Mouse (Mus musculus): ENCODE results near the gene 2610528A11Rik. TPM values are rescaled to one million over a fixed set of nuclear protein-coding genes. Genes with fewer than 3 reads are reported as not detected.

Gene 2610528A11Rik
- polyA plus RNA-seq, 1 experiment, result 3.6 TPM

- 65% methylated on average over 4 of the region's 4 CpGs for WGBS
These were observed 18.3 kb downstream of the 2610528A11Rik start for GRCm38 (mm10) chr14:37095556-37095955.

GRCm38 (mm10) chr14:37094436-37094835 lies 19.4 kb downstream of the 2610528A11Rik start:
- Histone ChIP-seq H3K4me3 (ENCODE audit: low read depth, low read length) (no peak overlapping the region), H3K27me3 (ENCODE audit: control insufficient read depth, insufficient read depth, low read length) (peaks cover 6% of the 10 kb centered on the region; the same call in 1 of the 2 replicates), H3K27ac (ENCODE audit: insufficient read depth, low read depth, low read length) (no peak overlapping the region), H3K36me3 (ENCODE audit: control insufficient read depth, insufficient read depth, low read length) (no peaks in the 10 kb centered on the region), H3K4me1 (ENCODE audit: control insufficient read depth, insufficient read depth, insufficient read length, low read length) (peaks cover 3% of the 10 kb centered on the region; the same call in 1 of the 2 replicates)
- WGBS, result 74% methylated on average over 6 of the region's 6 CpGs
- TF ChIP-seq POLR2A (IDR thresholded peaks at IDR 0.05; ENCODE audit: low read depth, low read length) (no peak), CTCF (IDR thresholded peaks at IDR 0.05; ENCODE audit: extremely low read depth, insufficient read length, insufficient replicate concordance, low read depth, low read length) (no peak)

More at GRCm38 (mm10) chr14:37095556-37095955, 18.3 kb downstream of the 2610528A11Rik start:
- TF ChIP-seq POLR2A (IDR thresholded peaks at IDR 0.05; ENCODE audit: low read depth, low read length), result no peak
- Histone ChIP-seq H3K4me3 (ENCODE audit: low read depth, low read length) (no peak overlapping the region), H3K27ac (ENCODE audit: insufficient read depth, low read depth, low read length) (no peak overlapping the region), H3K27me3 (ENCODE audit: control insufficient read depth, insufficient read depth, low read length) (peaks cover 6% of the 10 kb centered on the region; the same call in 1 of the 2 replicates), H3K36me3 (ENCODE audit: control insufficient read depth, insufficient read depth, low read length) (no peaks in the 10 kb centered on the region), H3K4me1 (ENCODE audit: control insufficient read depth, insufficient read depth, insufficient read length, low read length) (peaks cover 3% of the 10 kb centered on the region; the same call in 1 of the 2 replicates)

- Histone ChIP-seq H3K4me3 (ENCODE audit: low read depth, low read length) (no peak overlapping the region), H3K27me3 (ENCODE audit: control insufficient read depth, insufficient read depth, low read length) (no peaks in the 10 kb centered on the region), H3K27ac (ENCODE audit: insufficient read depth, low read depth, low read length) (no peak overlapping the region), H3K4me1 (ENCODE audit: control insufficient read depth, insufficient read depth, insufficient read length, low read length) (no peaks in the 10 kb centered on the region), H3K36me3 (ENCODE audit: control insufficient read depth, insufficient read depth, low read length) (no peaks in the 10 kb centered on the region)
- WGBS, result 35% methylated on average over 4 of the region's 4 CpGs
- TF ChIP-seq CTCF (IDR thresholded peaks at IDR 0.05; ENCODE audit: extremely low read depth, insufficient read length, insufficient replicate concordance, low read depth, low read length) (no peak), POLR2A (IDR thresholded peaks at IDR 0.05; ENCODE audit: low read depth, low read length) (no peak)
These were observed 30.1 kb downstream of the 2610528A11Rik start for GRCm38 (mm10) chr14:37083755-37084154.

GRCm38 (mm10) chr14:37080724-37081123 lies 33.1 kb downstream of the 2610528A11Rik start:
- Histone ChIP-seq H3K27me3 (ENCODE audit: control insufficient read depth, insufficient read depth, low read length) (no peaks in the 10 kb centered on the region), H3K36me3 (ENCODE audit: control insufficient read depth, insufficient read depth, low read length) (no peaks in the 10 kb centered on the region), H3K27ac (ENCODE audit: insufficient read depth, low read depth, low read length) (no peak overlapping the region), H3K4me3 (ENCODE audit: low read depth, low read length) (no peak overlapping the region), H3K4me1 (ENCODE audit: control insufficient read depth, insufficient read depth, insufficient read length, low read length) (no peaks in the 10 kb centered on the region)
- TF ChIP-seq POLR2A (IDR thresholded peaks at IDR 0.05; ENCODE audit: low read depth, low read length) (no peak), CTCF (IDR thresholded peaks at IDR 0.05; ENCODE audit: extremely low read depth, insufficient read length, insufficient replicate concordance, low read depth, low read length) (no peak)
- 85% methylated on average over 1 of the region's 1 CpGs for WGBS

GRCm38 (mm10) chr14:37068516-37068915 lies 45.3 kb downstream of the 2610528A11Rik start:
- Histone ChIP-seq H3K4me1 (ENCODE audit: control insufficient read depth, insufficient read depth, insufficient read length, low read length) (no peaks in the 10 kb centered on the region), H3K27me3 (ENCODE audit: control insufficient read depth, insufficient read depth, low read length) (no peaks in the 10 kb centered on the region), H3K4me3 (ENCODE audit: low read depth, low read length) (no peak overlapping the region), H3K36me3 (ENCODE audit: control insufficient read depth, insufficient read depth, low read length) (no peaks in the 10 kb centered on the region), H3K27ac (ENCODE audit: insufficient read depth, low read depth, low read length) (no peak overlapping the region)
- TF ChIP-seq POLR2A (IDR thresholded peaks at IDR 0.05; ENCODE audit: low read depth, low read length), result no peak
- no peak for TF ChIP-seq CTCF (IDR thresholded peaks at IDR 0.05; ENCODE audit: extremely low read depth, insufficient read length, insufficient replicate concordance, low read depth, low read length)
- 20% methylated on average over 9 of the region's 9 CpGs for WGBS

- H3K36me3 ChIP-seq (ENCODE audit: control insufficient read depth, insufficient read depth, low read length), result no peaks in the 10 kb centered on the region
- no peak within 1 kb of the TSS for H3K4me3 ChIP-seq (ENCODE audit: low read depth, low read length)
- H3K4me1 ChIP-seq (ENCODE audit: control insufficient read depth, insufficient read depth, insufficient read length, low read length), result no peaks in the 10 kb centered on the region
- H3K27me3 ChIP-seq (ENCODE audit: control insufficient read depth, insufficient read depth, low read length), result no peaks in the 10 kb centered on the region
- 69% methylated on average over 5 of the region's 5 CpGs for WGBS
- H3K27ac ChIP-seq (ENCODE audit: insufficient read depth, low read depth, low read length), result no peak within 1 kb of the TSS
- TF ChIP-seq CTCF (IDR thresholded peaks at IDR 0.05; ENCODE audit: extremely low read depth, insufficient read length, insufficient replicate concordance, low read depth, low read length), result no peak
- no peak for TF ChIP-seq POLR2A (IDR thresholded peaks at IDR 0.05; ENCODE audit: low read depth, low read length)
These were observed 46.2 kb downstream of the 2610528A11Rik start, which contains the start of gene Lrit2 for GRCm38 (mm10) chr14:37067629-37068028. Gene Lrit2 (plus strand): TSS chr14:37067929.

GRCm38 (mm10) chr14:37066636-37067035 lies 47.2 kb downstream of the 2610528A11Rik start:
- Histone ChIP-seq H3K4me1 (ENCODE audit: control insufficient read depth, insufficient read depth, insufficient read length, low read length) (no peaks in the 10 kb centered on the region), H3K27ac (ENCODE audit: insufficient read depth, low read depth, low read length) (no peak overlapping the region), H3K27me3 (ENCODE audit: control insufficient read depth, insufficient read depth, low read length) (no peaks in the 10 kb centered on the region), H3K4me3 (ENCODE audit: low read depth, low read length) (no peak overlapping the region), H3K36me3 (ENCODE audit: control insufficient read depth, insufficient read depth, low read length) (no peaks in the 10 kb centered on the region)
- WGBS, result 51% methylated on average over 2 of the region's 2 CpGs
- TF ChIP-seq POLR2A (IDR thresholded peaks at IDR 0.05; ENCODE audit: low read depth, low read length), result no peak
- no peak for TF ChIP-seq CTCF (IDR thresholded peaks at IDR 0.05; ENCODE audit: extremely low read depth, insufficient read length, insufficient replicate concordance, low read depth, low read length)
